Mouse (Mus musculus) lung, postnatal 0 days (tissue): Measurements from ENCODE around the gene Otub1.

Experiments
- CTCF ChIP-seq: IDR thresholded peaks from 2 replicates; pipeline ENCODE4 v1.5.1; 2016; ENCODE audit warnings: antibody characterized with exemption, mild to moderate bottlenecking
- EP300 ChIP-seq: IDR thresholded peaks from 2 replicates; pipeline ENCODE4 v1.6.1; 2016; ENCODE audit warnings: antibody characterized with exemption, mild to moderate bottlenecking, control low read depth

GRCm38 (mm10) chr19:7200427-7200826 lies 5.7 kb downstream of the Otub1 start:
- TF ChIP-seq EP300 = no peak
- no peak for TF ChIP-seq CTCF
